Mouse (Mus musculus): ENCODE data around the gene Mrpl57. TPM values are rescaled to one million over a fixed set of nuclear protein-coding genes. Genes with fewer than 3 reads are reported as not detected.
"Not testable (repeated sequence)": the region's sequence is repeated elsewhere in the genome, so short reads cannot be mapped to it uniquely, and the experiment has no call there.

Mrpl57 gene
- polyA plus RNA-seq, 1 experiment, result 132 TPM

GRCm38 (mm10) chr14:57833526-57833925 is 7.5 kb downstream of the Mrpl57 start:
- no peak overlapping the region for H3K4me3 ChIP-seq (ENCODE audit: control insufficient read depth, low read depth, low read length)
- no peaks in the 10 kb centered on the region for H3K4me1 ChIP-seq (ENCODE audit: control insufficient read depth, insufficient read depth, low read length)
- H3K27me3 ChIP-seq (ENCODE audit: control insufficient read depth, insufficient read depth, low read length), result no peaks in the 10 kb centered on the region
- H3K36me3 ChIP-seq (ENCODE audit: control insufficient read depth, insufficient read depth, low read length), result no peaks in the 10 kb centered on the region
- H3K27ac ChIP-seq (ENCODE audit: control insufficient read depth, insufficient read depth, low read depth, low read length), result no peak overlapping the region
- no peak for TF ChIP-seq POLR2A (IDR thresholded peaks at IDR 0.05; ENCODE audit: control insufficient read depth, low read depth, low read length)
- TF ChIP-seq CTCF (IDR thresholded peaks at IDR 0.05; ENCODE audit: control insufficient read depth, insufficient read depth, insufficient replicate concordance, low read depth, low read length), result no peak

GRCm38 (mm10) chr14:57835157-57835556 is 9.1 kb downstream of the Mrpl57 start:
- Histone ChIP-seq H3K4me1 (ENCODE audit: control insufficient read depth, insufficient read depth, low read length) (no peaks in the 10 kb centered on the region), H3K27me3 (ENCODE audit: control insufficient read depth, insufficient read depth, low read length) (no peaks in the 10 kb centered on the region), H3K36me3 (ENCODE audit: control insufficient read depth, insufficient read depth, low read length) (no peaks in the 10 kb centered on the region; the same call in 1 of the 2 replicates), H3K27ac (ENCODE audit: control insufficient read depth, insufficient read depth, low read depth, low read length) (no peak overlapping the region), H3K4me3 (ENCODE audit: control insufficient read depth, low read depth, low read length) (no peak overlapping the region)
- TF ChIP-seq CTCF (IDR thresholded peaks at IDR 0.05; ENCODE audit: control insufficient read depth, insufficient read depth, insufficient replicate concordance, low read depth, low read length) (no peak), POLR2A (IDR thresholded peaks at IDR 0.05; ENCODE audit: control insufficient read depth, low read depth, low read length) (no peak)

DNA sequence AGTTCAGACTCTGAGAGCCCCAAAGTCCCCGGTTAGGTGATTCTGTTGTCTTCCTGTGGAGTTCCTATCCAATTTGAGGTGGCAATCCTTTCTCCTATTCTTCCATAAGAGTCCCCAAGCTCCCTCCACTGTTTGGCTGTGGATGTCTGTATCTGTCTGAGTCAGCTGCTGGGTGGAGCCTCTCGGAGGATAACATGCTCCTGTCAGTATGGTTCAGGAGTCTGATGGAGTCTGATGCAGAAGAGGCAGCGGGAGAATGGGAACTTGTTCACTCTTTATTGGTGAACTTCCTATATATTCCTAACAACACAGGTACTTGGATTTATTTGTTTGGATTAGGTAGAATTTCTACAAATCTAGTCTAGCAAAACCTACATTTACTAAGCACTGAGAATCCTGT is 18.5 kb downstream of the Mrpl57 start:
- no peak overlapping the region for H3K4me3 ChIP-seq (ENCODE audit: control insufficient read depth, low read depth, low read length)
- no peaks in the 10 kb centered on the region for H3K4me1 ChIP-seq (ENCODE audit: control insufficient read depth, insufficient read depth, low read length)
- TF ChIP-seq POLR2A (IDR thresholded peaks at IDR 0.05; ENCODE audit: control insufficient read depth, low read depth, low read length), result no peak
- no peak for TF ChIP-seq CTCF (IDR thresholded peaks at IDR 0.05; ENCODE audit: control insufficient read depth, insufficient read depth, insufficient replicate concordance, low read depth, low read length)
- H3K27ac ChIP-seq (ENCODE audit: control insufficient read depth, insufficient read depth, low read depth, low read length), result no peak overlapping the region
- no peaks in the 10 kb centered on the region for H3K27me3 ChIP-seq (ENCODE audit: control insufficient read depth, insufficient read depth, low read length)
- no peaks in the 10 kb centered on the region for H3K36me3 ChIP-seq (ENCODE audit: control insufficient read depth, insufficient read depth, low read length)

DNA sequence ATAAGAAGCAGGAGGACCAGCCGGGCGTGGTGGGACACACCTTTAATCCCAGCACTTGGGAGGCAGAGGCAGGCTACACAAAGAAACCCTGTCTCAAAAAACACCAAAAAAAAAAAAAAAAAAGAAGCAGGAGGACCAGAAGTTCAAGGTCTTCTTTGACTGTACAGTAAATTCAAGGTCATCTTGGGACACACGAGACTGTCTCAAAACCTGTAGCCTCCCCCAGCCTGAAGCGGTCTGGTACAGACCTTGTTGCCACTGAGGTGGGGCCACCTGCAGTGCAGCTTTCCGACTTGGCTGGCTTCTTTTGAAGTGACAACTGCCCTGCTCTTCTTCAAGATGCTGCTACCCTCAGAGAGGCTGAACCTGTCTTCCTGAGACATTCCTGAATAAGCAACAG is 22.0 kb downstream of the Mrpl57 start:
- not testable (repeated sequence) for H3K27me3 ChIP-seq (ENCODE audit: control insufficient read depth, insufficient read depth, low read length); H3K4me1 ChIP-seq (ENCODE audit: control insufficient read depth, insufficient read depth, low read length); H3K36me3 ChIP-seq (ENCODE audit: control insufficient read depth, insufficient read depth, low read length); H3K27ac ChIP-seq (ENCODE audit: control insufficient read depth, insufficient read depth, low read depth, low read length)
- H3K4me3 ChIP-seq (ENCODE audit: control insufficient read depth, low read depth, low read length), result peak overlapping the region; percentile 54

- TF ChIP-seq CTCF (IDR thresholded peaks at IDR 0.05; ENCODE audit: control insufficient read depth, insufficient read depth, insufficient replicate concordance, low read depth, low read length) (no peak), POLR2A (IDR thresholded peaks at IDR 0.05; ENCODE audit: control insufficient read depth, low read depth, low read length) (no peak)
- H3K27me3 ChIP-seq (ENCODE audit: control insufficient read depth, insufficient read depth, low read length), result no peaks in the 10 kb centered on the region
- no peak overlapping the region; the same call in 1 of the 2 replicates for H3K4me3 ChIP-seq (ENCODE audit: control insufficient read depth, low read depth, low read length)
- H3K36me3 ChIP-seq (ENCODE audit: control insufficient read depth, insufficient read depth, low read length), result no peaks in the 10 kb centered on the region; the same call in 1 of the 2 replicates
- no peak overlapping the region for H3K27ac ChIP-seq (ENCODE audit: control insufficient read depth, insufficient read depth, low read depth, low read length)
- H3K4me1 ChIP-seq (ENCODE audit: control insufficient read depth, insufficient read depth, low read length), result no peaks in the 10 kb centered on the region
These were observed 22.6 kb downstream of the Mrpl57 start for GRCm38 (mm10) chr14:57848646-57849045.

GRCm38 (mm10) chr14:57850330-57850729 is 24.3 kb downstream of the Mrpl57 start:
- Histone ChIP-seq H3K27ac (ENCODE audit: control insufficient read depth, insufficient read depth, low read depth, low read length) (no peak overlapping the region), H3K4me1 (ENCODE audit: control insufficient read depth, insufficient read depth, low read length) (no peaks in the 10 kb centered on the region), H3K36me3 (ENCODE audit: control insufficient read depth, insufficient read depth, low read length) (no peaks in the 10 kb centered on the region; the same call in 1 of the 2 replicates), H3K27me3 (ENCODE audit: control insufficient read depth, insufficient read depth, low read length) (no peaks in the 10 kb centered on the region), H3K4me3 (ENCODE audit: control insufficient read depth, low read depth, low read length) (no peak overlapping the region)
- TF ChIP-seq CTCF (IDR thresholded peaks at IDR 0.05; ENCODE audit: control insufficient read depth, insufficient read depth, insufficient replicate concordance, low read depth, low read length), result no peak
- no peak for TF ChIP-seq POLR2A (IDR thresholded peaks at IDR 0.05; ENCODE audit: control insufficient read depth, low read depth, low read length)

- no peaks in the 10 kb centered on the region; the same call in 1 of the 2 replicates for H3K36me3 ChIP-seq (ENCODE audit: control insufficient read depth, insufficient read depth, low read length)
- H3K27ac ChIP-seq (ENCODE audit: control insufficient read depth, insufficient read depth, low read depth, low read length), result no peak overlapping the region
- H3K27me3 ChIP-seq (ENCODE audit: control insufficient read depth, insufficient read depth, low read length), result no peaks in the 10 kb centered on the region
- no peak overlapping the region for H3K4me3 ChIP-seq (ENCODE audit: control insufficient read depth, low read depth, low read length)
- TF ChIP-seq POLR2A (IDR thresholded peaks at IDR 0.05; ENCODE audit: control insufficient read depth, low read depth, low read length) (no peak), CTCF (IDR thresholded peaks at IDR 0.05; ENCODE audit: control insufficient read depth, insufficient read depth, insufficient replicate concordance, low read depth, low read length) (no peak)
- H3K4me1 ChIP-seq (ENCODE audit: control insufficient read depth, insufficient read depth, low read length), result no peaks in the 10 kb centered on the region
These were observed 26.9 kb downstream of the Mrpl57 start for GRCm38 (mm10) chr14:57852961-57853360.

DNA sequence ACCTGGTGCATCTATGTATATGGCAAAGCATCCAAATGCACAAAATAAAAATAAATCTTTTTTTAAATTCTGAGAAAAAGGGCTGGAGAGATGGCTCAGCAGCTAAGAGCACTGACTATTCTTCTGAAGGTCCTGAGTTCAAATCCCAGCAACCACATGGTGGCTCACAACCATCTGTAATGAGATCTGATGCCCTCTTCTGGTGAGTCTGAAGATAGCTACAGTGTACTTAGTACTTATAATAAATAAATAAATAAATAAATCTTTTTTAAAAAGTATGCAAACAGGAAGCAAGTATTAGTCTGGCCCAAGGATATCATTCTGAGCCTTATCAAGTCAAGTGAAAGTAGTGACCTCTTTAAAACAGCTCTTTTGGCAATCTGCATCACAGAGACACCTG is 30.0 kb downstream of the Mrpl57 start:
- not testable (repeated sequence) for H3K36me3 ChIP-seq (ENCODE audit: control insufficient read depth, insufficient read depth, low read length); H3K27ac ChIP-seq (ENCODE audit: control insufficient read depth, insufficient read depth, low read depth, low read length); H3K4me3 ChIP-seq (ENCODE audit: control insufficient read depth, low read depth, low read length); H3K4me1 ChIP-seq (ENCODE audit: control insufficient read depth, insufficient read depth, low read length); H3K27me3 ChIP-seq (ENCODE audit: control insufficient read depth, insufficient read depth, low read length)

Data from testis, adult 2 months (tissue).